Mouse (Mus musculus) hindbrain, embryonic 15.5 days (tissue): ENCODE results near the gene Epas1. TPM values are rescaled to one million over a fixed set of nuclear protein-coding genes. Genes with fewer than 3 reads are reported as not detected.

Experiments
- ATAC-seq: fragments of 200-750 bp; cut with Nextera tagmentation; 2 replicates; pipeline ENCODE4 v1.8.0; 2017; ENCODE audit warnings: low read depth, moderate number of reproducible peaks, moderate TSS enrichment; ENCODE audit not compliant: low FRiP score
- H3K27ac ChIP-seq: fragments of 300-500 bp; sonication (generic); replicated peaks from 2 replicates; pipeline ENCODE4 v1.5.1; 2015; ENCODE audit warnings: mild to moderate bottlenecking, inconsistent platforms
- H3K27me3 ChIP-seq: fragments of 300-500 bp; sonication (generic); 2 replicates; pipeline ENCODE4 v1.6.1; 2015; ENCODE audit warnings: control low read depth, inconsistent platforms
- H3K36me3 ChIP-seq: fragments of 300-500 bp; sonication (generic); 2 replicates; pipeline ENCODE4 v1.6.1; 2015; ENCODE audit warnings: control low read depth, inconsistent platforms
- H3K4me1 ChIP-seq: fragments of 300-500 bp; sonication (generic); replicated peaks from 2 replicates; pipeline ENCODE4 v1.6.1; 2015; ENCODE audit warnings: control low read depth, inconsistent platforms
- H3K4me2 ChIP-seq: fragments of 300-500 bp; sonication (generic); 2 replicates; pipeline ENCODE4 v1.6.1; 2015; ENCODE audit warnings: moderate library complexity, mild to moderate bottlenecking, inconsistent platforms
- H3K4me3 ChIP-seq: fragments of 300-500 bp; sonication (generic); 2 replicates; pipeline ENCODE4 v1.5.1; 2015; ENCODE audit warnings: mild to moderate bottlenecking, inconsistent platforms
- H3K9ac ChIP-seq: fragments of 300-500 bp; sonication (generic); 2 replicates; pipeline ENCODE4 v1.6.1; 2015; ENCODE audit warnings: inconsistent platforms
- H3K9me3 ChIP-seq: fragments of 300-500 bp; sonication (generic); 2 replicates; pipeline ENCODE4 v1.6.1; 2016; ENCODE audit warnings: control low read depth, inconsistent platforms
- WGBS: fragments of 180-500 bp; shearing (Covaris S2); methylation state at CpG from one replicate; pipeline ENCODE4 v1.1.7; 2015; 5-methylcytosine and 5-hydroxymethylcytosine counted together
- polyA plus RNA-seq: library from polyadenylated mRNA; unstranded; fragments of >200 nt; fragmentation: Nextera tagmentation; extraction: Ambion mirVana; gene quantifications from 2 replicates; pipeline ENCODE4 v1.2.1, GENCODE M21; 2015

Gene Epas1
- polyA plus RNA-seq, 1 experiment from 2014 or later: 6.3 TPM

DNA sequence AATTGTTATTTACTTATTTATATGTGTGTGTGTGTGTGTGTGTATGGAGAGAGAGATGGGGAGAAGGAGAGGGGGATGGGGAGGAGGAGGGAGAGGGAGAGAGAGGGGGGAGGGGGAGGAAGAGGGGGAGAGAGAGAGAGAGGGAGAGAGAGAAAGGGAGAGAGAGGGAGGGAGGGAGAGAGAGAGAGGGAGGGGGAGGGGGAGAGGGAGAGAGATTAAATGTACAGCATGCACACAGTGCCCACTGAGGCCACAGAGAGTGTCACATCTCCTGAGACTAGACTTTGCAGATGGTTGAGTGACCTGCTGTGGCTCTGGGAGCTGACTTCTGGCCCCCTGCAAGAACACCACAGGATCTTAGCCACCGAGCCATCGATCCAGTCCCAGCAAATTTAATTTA lies 98.3 kb downstream of the Epas1 start:
- 72% methylated on average over 2 of the region's 2 CpGs for WGBS
- Histone ChIP-seq H3K27me3 (no peaks in the 10 kb centered on the region), H3K9me3 (no peaks in the 10 kb centered on the region), H3K4me3 (no peak overlapping the region), H3K4me1 (no peaks in the 10 kb centered on the region), H3K4me2 (no peak overlapping the region), H3K27ac (no peak overlapping the region), H3K9ac (no peak overlapping the region), H3K36me3 (no peaks in the 10 kb centered on the region)
- ATAC-seq: no peak

DNA sequence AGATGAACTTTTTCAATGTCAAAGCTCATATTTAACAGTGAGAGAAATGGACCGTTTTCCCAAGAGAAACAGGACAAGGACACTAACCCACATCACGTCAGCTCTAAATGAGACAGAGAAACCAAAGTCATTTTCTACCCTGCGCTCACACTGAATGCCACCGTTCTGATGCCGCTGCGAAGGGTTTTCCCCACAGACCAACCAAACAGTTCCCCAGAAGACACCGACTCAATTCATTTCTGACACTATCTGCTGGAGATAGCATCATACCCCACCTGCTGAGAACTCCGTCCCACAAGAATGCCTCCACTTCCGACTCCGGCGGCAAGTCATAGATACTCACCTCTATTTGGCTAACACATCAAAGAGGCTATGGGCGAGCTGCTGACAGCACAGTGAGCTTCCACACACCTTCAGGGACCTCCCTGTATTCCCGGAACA lies 99.1 kb downstream of the Epas1 start:
- no peak overlapping the region for H3K4me2 ChIP-seq
- no peak overlapping the region for H3K27ac ChIP-seq
- H3K36me3 ChIP-seq: no peaks in the 10 kb centered on the region
- no peaks in the 10 kb centered on the region for H3K27me3 ChIP-seq
- H3K9ac ChIP-seq: no peak overlapping the region
- no peaks in the 10 kb centered on the region for H3K4me1 ChIP-seq
- no peak for ATAC-seq
- no peak overlapping the region for H3K4me3 ChIP-seq
- WGBS: 58% methylated on average over 13 of the region's 13 CpGs
- H3K9me3 ChIP-seq: no peaks in the 10 kb centered on the region

DNA sequence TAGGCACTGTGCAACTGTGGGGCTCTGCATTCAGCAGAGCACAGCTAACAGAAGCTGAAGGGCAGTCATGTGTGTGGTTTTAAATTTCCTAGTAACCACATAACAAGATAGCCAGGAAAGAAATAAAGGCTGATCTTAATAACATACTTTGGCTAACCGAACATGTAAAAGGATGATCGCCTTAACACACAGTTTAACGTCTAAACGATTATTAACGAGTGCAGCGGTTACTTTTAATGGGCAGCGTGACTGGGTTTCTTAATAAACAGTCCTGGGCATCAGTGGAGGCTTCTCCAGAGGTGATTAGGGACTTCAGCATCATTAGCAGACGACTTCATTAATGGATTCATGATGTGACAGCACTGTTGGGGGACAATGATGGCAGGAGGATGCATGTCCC lies 117.1 kb downstream of the Epas1 start:
- Histone ChIP-seq H3K4me3 (no peak overlapping the region), H3K27ac (no peak overlapping the region), H3K27me3 (no peaks in the 10 kb centered on the region), H3K9me3 (no peaks in the 10 kb centered on the region), H3K36me3 (no peaks in the 10 kb centered on the region), H3K9ac (no peak overlapping the region), H3K4me2 (no peak overlapping the region), H3K4me1 (no peaks in the 10 kb centered on the region)
- no peak for ATAC-seq
- WGBS: 68% methylated on average over 8 of the region's 8 CpGs

DNA sequence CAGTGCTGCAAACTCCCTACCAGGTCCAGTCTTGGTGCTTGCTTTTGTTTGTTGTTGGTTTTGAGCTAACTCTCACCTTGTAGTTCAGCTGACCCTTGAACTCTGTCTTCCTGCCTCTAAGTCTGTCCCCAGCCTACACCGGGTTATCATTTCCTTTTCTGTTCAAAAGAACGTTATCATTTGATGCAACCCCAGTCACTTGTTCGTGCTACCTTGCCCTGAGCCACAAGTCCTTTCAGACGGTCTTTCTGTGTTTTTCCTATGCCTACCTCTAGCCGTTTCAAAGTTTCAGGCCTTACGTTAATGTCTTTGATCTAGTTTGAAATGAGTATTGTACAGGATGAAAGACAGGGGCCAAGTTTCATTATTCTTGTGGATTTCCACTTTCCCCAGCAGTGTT lies 119.1 kb downstream of the Epas1 start:
- Histone ChIP-seq H3K4me2 (no peak overlapping the region), H3K9ac (no peak overlapping the region), H3K27ac (no peak overlapping the region), H3K4me3 (no peak overlapping the region), H3K4me1 (no peaks in the 10 kb centered on the region), H3K9me3 (no peaks in the 10 kb centered on the region), H3K36me3 (no peaks in the 10 kb centered on the region), H3K27me3 (no peaks in the 10 kb centered on the region)
- 80% methylated on average over 6 of the region's 6 CpGs for WGBS
- ATAC-seq: no peak

DNA sequence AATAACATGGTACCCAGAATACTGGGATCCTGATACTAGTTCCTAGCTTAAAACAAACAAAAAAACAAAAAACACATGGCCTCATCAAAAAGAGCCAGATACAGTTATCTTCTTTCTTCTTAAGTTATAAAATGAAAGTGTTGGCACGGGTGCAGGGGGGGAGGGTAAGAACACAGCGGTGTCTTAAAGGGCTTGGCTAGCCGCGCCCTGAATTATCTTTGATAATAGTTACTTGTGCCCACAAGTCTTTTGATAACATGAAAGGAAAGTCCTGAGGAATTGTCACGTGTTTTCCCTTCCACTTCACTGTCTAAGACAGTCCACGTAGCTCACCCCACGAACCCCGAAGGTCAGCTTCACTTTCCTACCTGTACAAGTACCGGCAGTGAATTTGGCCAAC lies 123.4 kb downstream of the Epas1 start:
- Histone ChIP-seq H3K4me1 (peaks cover 7% of the 10 kb centered on the region), H3K4me2 (no peak overlapping the region), H3K27ac (no peak overlapping the region), H3K9ac (no peak overlapping the region), H3K9me3 (no peaks in the 10 kb centered on the region), H3K4me3 (no peak overlapping the region), H3K36me3 (no peaks in the 10 kb centered on the region), H3K27me3 (no peaks in the 10 kb centered on the region)
- ATAC-seq: no peak
- WGBS: 90% methylated on average over 9 of the region's 9 CpGs

DNA sequence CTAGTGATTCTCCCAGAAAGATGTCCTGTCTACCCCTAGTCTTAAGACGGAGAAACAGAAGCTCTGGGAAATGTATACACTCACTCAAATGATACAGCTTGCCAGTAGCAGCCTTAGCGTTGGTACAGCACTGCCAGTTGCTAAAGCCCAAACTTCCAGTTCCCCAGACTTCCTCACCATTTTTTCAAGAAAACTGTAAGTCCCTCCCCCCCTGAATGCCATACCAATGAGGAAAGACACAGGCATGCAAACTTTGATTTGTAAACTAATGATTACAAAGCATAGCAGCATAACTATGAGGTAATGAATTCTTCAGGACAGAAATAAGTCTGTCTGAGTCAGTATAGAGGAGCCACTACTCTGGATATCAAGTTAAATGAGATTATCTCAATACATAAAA lies 124.2 kb downstream of the Epas1 start:
- WGBS: 82% methylated on average over 2 of the region's 2 CpGs

DNA sequence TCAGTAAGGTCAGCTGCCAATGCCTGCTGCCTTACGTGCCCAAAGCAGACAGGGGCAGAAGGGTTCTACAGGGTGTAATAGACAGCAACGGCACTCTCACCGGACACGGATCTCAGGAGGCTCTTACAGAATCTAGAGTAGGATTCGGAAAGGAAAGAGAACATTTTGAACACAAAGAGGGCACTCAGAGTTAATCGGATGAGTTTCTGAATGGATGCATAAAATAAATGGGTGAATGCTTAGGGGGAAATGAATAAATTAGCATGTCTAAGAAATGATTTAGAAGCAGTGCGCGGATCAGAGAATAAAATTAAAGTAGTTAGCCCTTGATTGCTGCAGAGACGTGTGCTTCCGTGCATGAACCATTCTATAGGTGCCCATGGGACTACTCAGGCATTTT lies 126.6 kb downstream of the Epas1 start:
- no peak overlapping the region for H3K27ac ChIP-seq
- ATAC-seq: no peak
- WGBS: 33% methylated on average over 10 of the region's 10 CpGs
- no peaks in the 10 kb centered on the region for H3K27me3 ChIP-seq
- no peak overlapping the region for H3K4me3 ChIP-seq
- peaks cover 7% of the 10 kb centered on the region for H3K4me1 ChIP-seq
- no peaks in the 10 kb centered on the region for H3K9me3 ChIP-seq
- H3K36me3 ChIP-seq: no peaks in the 10 kb centered on the region
- no peak overlapping the region for H3K9ac ChIP-seq
- H3K4me2 ChIP-seq: no peak overlapping the region

More for the DNA sequence above, 124.2 kb downstream of the Epas1 start:
- Histone ChIP-seq H3K4me1 (peaks cover 7% of the 10 kb centered on the region), H3K9me3 (no peaks in the 10 kb centered on the region), H3K9ac (no peak overlapping the region), H3K27ac (no peak overlapping the region), H3K4me3 (no peak overlapping the region), H3K27me3 (no peaks in the 10 kb centered on the region), H3K36me3 (no peaks in the 10 kb centered on the region), H3K4me2 (no peak overlapping the region)
- no peak for ATAC-seq

DNA sequence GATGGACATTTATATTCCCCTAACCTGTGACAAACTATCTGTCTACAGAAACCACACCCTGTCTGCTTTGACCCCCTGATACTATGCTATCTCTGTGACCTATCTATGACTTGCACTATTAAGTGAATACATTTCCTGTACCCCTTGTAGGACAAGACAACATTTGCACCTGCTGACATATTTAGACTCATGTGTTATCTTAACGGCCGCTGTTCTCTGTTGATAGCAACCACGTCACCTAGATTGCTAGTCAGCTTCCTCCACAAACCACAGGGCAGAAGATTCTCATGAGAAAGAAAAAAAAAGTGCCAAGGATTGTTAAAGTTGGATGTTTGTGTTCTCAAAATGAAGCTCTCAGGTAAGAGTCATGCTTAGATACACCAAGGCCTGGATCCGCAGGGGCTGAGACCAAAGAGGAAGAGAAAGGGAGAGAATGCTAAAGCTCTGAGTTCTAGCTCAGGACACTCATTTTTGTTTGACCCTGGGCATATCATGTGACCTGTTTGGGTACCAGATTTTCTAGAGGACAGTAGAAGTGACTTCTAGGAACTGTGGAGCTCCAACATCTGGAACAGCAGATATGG lies 127.1 kb downstream of the Epas1 start:
- Histone ChIP-seq H3K4me3 (no peak overlapping the region), H3K9me3 (no peaks in the 10 kb centered on the region), H3K27ac (no peak overlapping the region), H3K27me3 (no peaks in the 10 kb centered on the region), H3K36me3 (no peaks in the 10 kb centered on the region), H3K4me2 (no peak overlapping the region), H3K9ac (no peak overlapping the region), H3K4me1 (peaks cover 7% of the 10 kb centered on the region)
- no peak for ATAC-seq
- 93% methylated on average over 4 of the region's 4 CpGs for WGBS

Other genes starting within 250 kb of the Epas1 start
- 0.17 and 0.28 TPM in 2 replicates for gene Gm10309, start 248.5 kb upstream of the Epas1 start, polyA plus RNA-seq
- gene Tmem247, start 163.6 kb downstream of the Epas1 start, polyA plus RNA-seq: not detected in 2 replicates
- gene Atp6v1e2, start 194.2 kb downstream of the Epas1 start, polyA plus RNA-seq: 0.16 TPM in 1 of 2 replicates, not detected in the other
- 8.6 and 8.8 TPM in 2 replicates for gene Rhoq, start 209.4 kb downstream of the Epas1 start, polyA plus RNA-seq